Mouse (Mus musculus): ENCODE data around the gene Rabggtb. TPM values are rescaled to one million over a fixed set of nuclear protein-coding genes. Genes with fewer than 3 reads are reported as not detected.
"Not testable (repeated sequence)": the region's sequence is repeated elsewhere in the genome, so short reads cannot be mapped to it uniquely, and the experiment has no call there.

The Rabggtb gene
- total RNA-seq, 2 experiments from 2014 or later = 64.1 to 65.0 TPM

GRCm38 (mm10) chr3:153864636-153865429 lies 48.0 kb downstream of the Rabggtb start:
- DNase-seq = no peak

- no peak for DNase-seq
Measured at GRCm38 (mm10) chr3:153863816-153864215, 49.0 kb downstream of the Rabggtb start.

GRCm38 (mm10) chr3:153860392-153860791 lies 52.4 kb downstream of the Rabggtb start:
- not testable (repeated sequence) for DNase-seq

GRCm38 (mm10) chr3:153858350-153859001 lies 54.3 kb downstream of the Rabggtb start:
- no peak for DNase-seq

Other genes starting within 250 kb of the Rabggtb start
- gene St6galnac3, start 187.8 kb downstream of the Rabggtb start, total RNA-seq (2021) = 1 to 10 TPM; 2.3 to 2.8 TPM
- not detected for gene Asb17, start 68.8 kb downstream of the Rabggtb start, total RNA-seq (2021)
- gene Msh4, start 6.9 kb downstream of the Rabggtb start, total RNA-seq (2021) = not detected
- 100 to 1,000 TPM; 256 to 346 TPM for gene Acadm, start 31.6 kb upstream of the Rabggtb start, total RNA-seq (2021)
- gene Slc44a5, start 60.4 kb upstream of the Rabggtb start, total RNA-seq (2021) = under 1 TPM; 0.13 to 0.27 TPM